Mouse (Mus musculus) E14TG2a.4 (cell line): Measurements from ENCODE around the gene Tmem11.

Experiments
- CTCF ChIP-seq: conservative IDR thresholded peaks from 2 replicates; pipeline ENCODE4 v1.5.1; 2014; ENCODE audit warnings: low read length
- NANOG ChIP-seq: IDR thresholded peaks from 2 replicates; pipeline ENCODE4 v1.6.1; 2014; ENCODE audit warnings: borderline replicate concordance, low read length, mixed read lengths

- no peak for TF ChIP-seq CTCF
- no peak for TF ChIP-seq NANOG
Observed at GRCm38 (mm10) chr11:60861993-60862392, 17.1 kb downstream of the Tmem11 start.
